Mouse (Mus musculus): ENCODE measurements around the gene Mmachc.

Mmachc gene

DNA sequence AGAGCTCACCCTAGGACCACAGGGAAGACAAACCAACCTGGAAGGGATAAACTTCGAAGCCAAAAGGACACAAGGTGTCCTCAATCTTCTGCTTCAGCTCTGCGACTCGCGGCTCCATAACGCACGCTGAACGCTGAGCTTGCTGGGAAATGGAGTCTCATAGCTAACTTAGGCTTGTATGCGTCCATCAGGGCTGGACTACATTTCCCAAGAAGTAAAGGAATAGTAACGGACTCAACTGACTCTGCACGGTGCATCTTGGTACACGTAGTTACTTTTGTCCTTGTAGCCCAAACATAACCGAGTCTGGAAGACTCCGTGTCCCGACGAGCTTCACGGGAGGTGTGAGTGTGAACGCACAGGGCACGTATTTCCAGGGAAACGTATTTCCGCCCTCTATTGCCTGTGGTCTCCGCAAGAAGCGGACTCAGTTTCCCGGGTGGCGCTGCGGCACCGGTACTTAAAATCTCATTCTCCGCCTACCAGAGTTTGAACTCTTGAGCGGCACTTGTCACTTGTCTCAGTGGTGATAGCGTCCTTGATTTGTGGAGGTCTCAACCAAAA, at the start of gene Mmachc, which contains the start of gene Ccdc163:
Mmachc (minus strand) TSS at position 206 of the 564 bp plus-strand sequence.
Ccdc163 (plus strand) TSS at position 309 of the 564 bp plus-strand sequence.
- peak; percentile 83 for DNase-seq (ENCODE audit: low spot score)

DNA sequence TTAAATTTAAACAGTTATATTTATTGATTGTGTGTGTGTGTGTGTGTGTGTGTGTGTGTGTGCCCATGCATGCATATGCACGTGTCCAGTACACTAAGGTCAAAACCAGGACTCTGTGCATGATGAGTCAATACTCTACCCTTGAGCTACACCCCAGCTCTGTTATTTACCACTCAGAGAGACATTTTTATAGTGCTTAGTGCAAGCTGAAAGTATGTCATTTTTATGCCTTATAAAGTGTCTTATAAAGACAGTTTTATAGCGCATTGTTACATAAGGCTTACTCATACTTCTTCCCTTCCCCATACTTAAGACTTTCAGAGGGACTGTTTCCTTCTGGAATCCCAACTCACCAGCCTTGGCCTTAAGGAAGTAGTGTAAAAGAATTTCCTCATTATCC, 41.5 kb upstream of the Mmachc start:
- no peak for DNase-seq (ENCODE audit: low spot score)

DNA sequence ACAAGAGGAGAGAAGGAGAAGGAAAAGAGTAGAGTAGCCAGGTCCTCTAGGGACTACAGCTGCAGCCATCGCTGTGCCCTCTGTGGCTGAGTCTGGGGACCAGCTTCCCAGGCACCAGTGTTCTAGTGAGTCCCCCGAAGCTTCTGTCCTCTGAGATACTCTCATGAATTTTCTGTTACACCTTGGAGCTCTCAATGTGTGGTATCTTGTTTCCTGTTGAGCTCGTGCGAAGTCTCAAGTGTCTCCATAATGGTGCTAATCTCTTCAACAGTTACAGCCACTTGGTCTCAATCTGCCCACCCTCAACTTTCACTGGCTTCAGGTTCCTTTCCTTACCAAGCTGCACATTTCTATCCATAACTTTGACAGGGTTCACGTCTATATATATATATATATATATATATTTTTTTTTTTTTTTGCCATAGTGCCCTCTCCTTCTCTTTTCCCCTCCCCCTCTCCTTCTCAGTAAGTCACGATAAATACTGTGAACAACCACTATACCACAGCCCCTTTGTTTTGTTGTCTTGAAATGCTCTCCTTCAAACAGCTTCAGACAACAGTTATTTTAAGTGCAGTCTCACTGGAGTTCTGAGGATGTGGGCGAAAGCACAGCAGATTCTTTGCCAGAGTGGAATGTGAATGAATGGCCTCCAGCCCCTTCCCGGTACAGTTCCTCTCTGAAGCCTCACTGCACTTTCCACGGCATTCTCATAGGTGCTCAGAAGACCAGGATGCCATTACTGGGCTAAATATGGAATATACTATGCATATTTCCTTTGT, 31.0 kb upstream of the Mmachc start:
- DNase-seq (ENCODE audit: low spot score) = no peak

DNA sequence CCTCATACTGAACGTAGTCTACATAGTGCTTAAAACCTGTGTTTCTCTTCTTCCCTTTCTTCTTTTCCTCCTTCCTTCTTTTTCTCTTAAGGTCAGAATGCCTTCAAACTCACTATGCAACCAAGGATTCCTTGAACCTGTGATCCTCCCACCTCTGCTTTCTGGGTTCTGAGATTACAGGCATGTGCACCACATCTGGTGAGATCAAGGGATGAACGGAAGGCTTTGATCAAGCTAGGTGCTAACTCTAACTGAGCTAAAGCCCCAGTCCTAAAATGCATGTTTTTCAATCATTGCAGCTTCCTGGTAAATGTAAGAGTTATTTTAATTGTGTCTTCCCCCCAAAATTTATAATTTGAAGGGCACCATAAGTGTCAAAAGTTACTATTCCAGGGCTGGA, 26.8 kb upstream of the Mmachc start:
- no peak for DNase-seq (ENCODE audit: low spot score)

DNA sequence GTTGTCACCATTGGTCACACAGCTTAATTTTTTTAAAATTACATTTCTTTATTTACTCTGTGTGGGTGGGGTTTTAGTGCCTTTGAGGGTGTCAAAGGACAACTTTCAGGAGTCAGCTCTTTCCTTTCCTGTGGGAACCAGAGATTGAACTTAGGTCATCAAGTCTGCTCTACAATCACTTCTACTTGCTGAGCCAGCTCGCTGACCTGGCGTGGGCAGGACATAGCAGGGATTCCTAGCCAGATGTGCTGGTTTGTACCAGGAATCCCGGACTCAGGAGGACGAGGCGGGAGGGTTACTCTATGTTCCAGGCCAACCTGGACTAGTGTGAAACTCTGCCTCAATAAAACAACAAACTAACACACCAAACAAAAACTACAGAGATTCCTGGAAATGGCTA, 24.1 kb upstream of the Mmachc start:
- no peak for DNase-seq (ENCODE audit: low spot score)

DNA sequence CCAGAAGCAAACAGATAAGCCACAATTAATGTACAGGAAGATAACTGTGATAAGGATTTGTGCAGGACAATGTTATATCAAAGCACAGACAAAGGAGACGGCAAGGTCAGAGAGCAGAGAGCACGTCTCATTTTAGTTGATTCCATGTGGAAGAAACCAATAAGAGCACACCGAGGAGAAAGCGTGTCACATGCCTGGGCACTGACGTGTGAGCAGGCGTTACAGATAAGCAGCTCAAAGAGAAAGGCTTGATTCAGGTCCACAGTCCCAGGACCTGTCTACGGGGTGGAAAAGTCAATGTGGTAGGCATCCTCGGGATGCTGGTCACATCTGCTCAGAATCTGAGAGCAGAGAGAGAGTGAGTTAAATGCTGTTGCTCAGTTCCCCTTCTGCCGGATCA, 22.9 kb upstream of the Mmachc start:
- no peak for DNase-seq (ENCODE audit: low spot score)

DNA sequence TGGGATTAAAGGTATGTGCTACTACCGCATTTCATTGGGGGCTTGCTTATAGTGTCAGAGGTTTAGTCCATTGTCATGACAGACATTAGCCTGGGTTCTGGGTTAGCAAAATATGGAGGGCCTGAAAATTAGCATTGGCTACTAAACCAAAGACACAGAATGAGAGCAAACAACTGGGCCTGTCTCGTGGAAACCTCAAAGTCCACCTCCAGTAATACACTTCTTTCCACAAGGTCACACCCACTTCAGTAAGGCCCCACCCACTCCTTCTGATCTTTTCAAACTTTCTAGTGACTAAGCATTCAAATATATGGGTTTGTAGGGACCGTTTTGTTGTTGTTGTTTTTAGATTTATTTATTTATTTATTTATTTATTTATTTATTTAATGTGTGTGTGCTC, 21.3 kb upstream of the Mmachc start:
- no peak for DNase-seq (ENCODE audit: low spot score)

DNA sequence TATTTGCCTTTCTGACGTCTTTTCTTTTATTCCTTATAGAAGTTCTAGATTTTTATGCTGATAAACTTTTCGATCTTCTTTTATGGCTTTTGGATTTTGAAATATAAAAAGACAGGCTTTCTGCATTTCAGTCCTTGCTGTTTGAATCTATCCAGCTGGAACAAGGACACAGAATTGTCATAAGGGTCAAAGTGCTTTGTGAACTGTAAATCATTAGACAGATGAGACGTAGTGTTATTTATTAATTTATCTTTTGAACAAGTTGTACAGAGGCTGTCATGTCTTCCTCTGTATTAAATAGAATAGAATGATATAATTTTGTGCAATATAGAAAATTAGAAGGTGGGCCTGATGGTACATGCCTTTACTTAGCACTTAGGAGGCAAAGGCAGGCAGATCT, 19.2 kb upstream of the Mmachc start:
- DNase-seq (ENCODE audit: low spot score) = no peak

DNA sequence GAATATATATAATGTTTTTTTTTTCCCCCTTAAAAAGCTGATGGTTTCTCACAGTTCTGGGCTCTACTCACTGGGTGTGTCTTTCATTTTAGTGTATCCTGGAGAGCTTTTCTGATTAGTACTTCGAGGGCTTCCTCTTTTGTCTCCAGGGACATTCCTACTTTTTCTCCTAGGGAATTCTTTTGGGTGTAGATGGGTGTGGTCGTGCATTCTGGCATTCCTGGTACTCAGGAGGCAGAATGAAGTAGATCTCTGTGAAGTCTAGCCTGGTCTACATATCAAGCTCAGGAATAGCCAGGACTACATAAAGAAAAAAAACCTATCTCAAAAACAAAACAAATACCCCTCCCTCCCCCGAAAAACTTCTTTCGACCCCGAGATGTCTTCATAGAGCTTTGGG, 17.2 kb upstream of the Mmachc start:
- no peak for DNase-seq (ENCODE audit: low spot score)

DNA sequence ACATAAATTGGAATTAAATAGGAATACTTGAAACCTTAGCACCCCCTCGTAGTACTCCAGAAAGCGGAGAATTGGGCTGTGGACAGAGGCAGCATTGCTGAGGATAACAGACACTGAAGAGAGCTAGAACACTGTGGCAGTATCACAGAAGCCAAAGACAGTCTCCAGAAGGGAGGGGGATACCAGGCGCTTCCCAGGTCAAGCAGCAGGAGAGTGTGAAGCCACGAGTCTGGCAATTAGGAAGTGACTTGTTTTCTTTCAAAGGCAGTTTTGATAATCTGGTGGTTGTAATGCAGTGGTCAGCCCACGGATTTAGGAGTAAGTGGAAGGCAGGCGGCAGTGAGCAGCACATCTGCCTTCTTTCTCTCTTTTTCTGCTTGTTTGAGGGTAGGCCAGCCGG, 14.0 kb upstream of the Mmachc start:
- no peak for DNase-seq (ENCODE audit: low spot score)

DNA sequence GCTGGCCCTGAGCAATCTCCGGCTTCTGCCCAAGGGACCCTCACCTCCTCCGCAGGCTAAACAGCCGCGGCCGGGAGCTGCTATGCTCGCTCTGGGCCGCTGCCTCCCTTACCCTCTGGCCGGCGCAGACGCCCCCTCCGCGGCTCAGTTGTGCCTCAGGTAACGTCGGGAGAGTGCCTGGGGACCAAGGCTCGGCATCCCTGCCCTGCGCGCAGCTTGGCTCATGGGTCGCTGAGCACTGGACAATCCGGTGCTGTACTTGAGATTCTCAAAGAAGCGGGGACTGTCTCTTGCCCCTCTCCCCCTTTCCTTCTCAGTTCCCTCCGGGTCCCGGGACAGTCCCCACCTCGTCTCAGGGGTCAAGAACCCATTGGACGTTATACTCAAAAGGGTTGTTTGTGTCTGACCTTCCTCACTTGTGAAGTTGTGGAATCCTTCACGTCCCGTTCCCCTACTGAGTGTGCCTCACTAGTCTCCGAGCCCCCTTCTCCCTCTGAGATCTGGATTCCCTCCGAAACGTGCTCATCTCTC, 13.0 kb upstream of the Mmachc start:
- no peak for DNase-seq (ENCODE audit: low spot score)

DNA sequence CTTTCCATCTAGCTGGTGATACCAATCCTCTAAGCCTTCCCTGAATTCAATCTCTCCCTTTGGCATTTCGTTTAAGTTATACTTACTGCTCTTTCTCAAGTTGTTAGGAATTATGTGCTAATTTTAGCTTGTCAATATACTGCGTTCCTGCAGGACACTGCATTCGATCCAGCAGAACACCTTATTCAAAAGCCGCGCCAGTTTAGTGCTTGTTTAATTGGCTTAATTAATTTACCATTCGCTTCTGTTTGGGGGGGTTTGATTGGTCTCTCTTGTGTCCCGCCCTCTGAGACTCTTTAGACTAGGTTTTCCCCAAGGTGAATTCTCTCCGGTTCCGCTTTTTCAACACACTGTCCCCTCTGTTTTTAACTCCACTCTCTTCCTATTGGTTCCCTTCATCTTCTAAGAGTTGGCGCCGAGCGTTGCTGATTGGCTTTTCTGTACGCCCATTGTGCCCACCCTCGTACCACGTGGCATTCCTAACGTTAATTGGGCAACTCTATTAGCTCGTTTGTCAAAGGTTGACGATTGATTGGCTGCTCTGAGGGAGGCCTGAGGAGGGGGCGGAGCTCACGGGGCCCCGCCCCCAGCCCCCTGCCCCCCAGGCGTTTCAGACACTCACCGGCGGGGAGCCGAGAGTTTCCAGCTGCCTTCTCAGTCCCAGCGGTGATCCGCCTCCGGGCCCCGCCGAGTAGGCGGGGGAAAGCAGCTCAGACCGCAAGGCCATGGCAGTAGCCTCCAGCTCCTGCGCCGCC, 12.3 kb upstream of the Mmachc start, which contains the start of gene Tesk2:
Tesk2 (plus strand) TSS at position 606 of the 755 bp plus-strand sequence.
- peak; percentile 85 for DNase-seq (ENCODE audit: low spot score)

DNA sequence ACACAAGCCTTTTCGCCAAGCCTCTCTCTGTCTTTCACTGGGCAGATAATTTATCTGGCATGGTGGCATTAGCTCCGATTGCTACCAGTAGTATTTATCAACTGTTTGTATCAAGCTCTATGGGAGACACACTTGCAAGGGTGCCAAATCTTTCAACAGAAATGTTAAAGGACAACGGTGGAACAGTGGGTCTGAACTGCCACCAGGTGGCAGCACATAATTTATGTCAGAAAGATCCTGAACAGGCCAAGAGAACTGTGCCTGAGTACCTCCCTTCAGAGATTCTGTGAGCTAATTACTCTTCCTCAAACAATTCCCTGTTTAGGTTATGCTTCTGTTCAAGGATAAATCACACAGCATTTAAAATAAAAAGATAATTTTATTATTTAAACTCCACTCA, 11.2 kb upstream of the Mmachc start:
- peak; percentile 25 for DNase-seq (ENCODE audit: low spot score)

DNA sequence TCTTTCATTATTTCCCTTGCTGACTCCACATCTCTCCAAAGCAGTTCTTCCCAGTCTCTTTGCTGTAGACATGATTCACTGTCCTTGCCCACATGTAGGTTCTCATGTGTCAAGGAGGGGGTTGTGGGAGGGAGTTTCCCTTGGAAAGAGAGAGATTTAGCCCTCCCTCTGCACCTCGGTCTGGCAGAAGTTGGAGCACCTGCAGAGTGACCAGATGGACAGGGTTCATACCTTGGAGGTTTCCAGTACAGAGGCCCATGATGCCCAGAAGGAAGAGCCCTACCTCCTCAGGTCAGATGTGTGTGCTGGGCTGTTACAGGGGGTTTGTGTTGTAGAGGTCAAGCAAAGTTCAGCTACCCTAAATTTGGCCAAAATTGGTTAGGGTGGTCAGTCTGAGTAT, 4.3 kb upstream of the Mmachc start:
- no peak for DNase-seq (ENCODE audit: low spot score)

DNA sequence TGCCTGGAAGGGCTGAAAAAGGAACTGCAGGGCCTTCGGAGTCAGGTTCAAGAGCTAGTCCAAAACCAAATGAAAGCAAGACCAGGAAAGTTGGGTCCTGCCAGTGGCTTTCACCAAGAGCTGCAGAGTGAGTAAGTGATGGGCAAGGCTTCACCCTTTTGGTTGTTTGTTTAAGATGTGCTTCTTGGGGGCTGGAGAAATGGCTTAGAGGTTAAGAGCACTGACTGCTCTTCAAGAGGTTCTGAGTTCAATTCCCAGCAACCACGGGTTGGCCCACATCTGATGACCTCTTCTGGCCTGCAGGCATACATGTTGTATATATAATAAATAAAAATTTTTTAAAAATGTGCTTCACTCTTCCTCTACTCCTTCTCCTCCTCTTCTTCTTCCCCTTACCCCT, 1.9 kb upstream of the Mmachc start:
- DNase-seq (ENCODE audit: low spot score) = no peak

DNA sequence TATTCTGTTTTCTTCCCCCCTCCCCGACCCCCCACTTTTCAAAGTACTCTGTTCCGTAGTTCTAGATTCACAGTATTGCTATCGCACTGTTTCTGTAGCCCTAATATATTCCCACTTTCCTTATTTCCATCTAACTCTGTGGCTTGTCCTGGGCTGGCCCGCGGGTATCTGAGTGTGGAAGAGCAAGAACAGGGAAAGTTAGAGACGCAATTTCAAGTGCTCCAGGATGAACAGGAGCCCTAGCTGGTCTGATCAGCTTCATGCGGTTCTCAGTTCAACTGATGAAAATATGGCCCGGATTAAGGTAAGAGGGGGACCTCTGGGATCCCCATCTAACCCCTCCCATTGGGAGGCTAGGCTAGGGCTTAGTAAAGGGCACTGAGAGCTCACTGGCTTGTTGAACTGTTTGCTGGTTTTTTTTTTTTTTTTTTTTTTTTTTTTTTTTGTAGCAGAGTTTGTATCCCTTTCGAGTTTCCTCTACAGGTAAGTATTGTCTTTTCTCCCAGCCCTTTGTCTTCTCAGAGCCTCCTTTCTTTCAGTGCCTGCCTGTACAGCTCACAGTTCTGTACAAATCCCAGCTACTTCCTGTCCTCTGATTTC, 685 bp upstream of the Mmachc start:
- no peak for DNase-seq (ENCODE audit: low spot score)

DNA sequence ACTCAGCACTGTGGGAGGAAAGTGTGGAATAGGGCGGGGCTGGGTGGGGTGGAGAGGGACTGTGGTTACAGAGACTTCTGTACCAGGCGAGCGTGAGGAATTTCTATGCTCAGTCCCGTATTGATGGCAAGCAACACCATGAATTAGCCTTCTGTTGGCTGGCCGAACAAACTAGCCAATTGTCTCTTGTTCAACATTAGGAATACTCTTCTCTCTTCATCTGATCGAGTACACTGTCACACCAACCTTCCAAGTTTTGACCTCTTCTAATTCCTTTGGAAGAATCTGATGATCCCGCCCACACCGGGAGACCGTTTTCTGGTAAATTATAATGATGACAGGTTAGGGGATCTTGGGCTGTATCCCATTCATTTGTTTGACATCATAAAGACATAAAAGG, 540 bp downstream of the Mmachc start:
- DNase-seq (ENCODE audit: low spot score) = no peak

DNA sequence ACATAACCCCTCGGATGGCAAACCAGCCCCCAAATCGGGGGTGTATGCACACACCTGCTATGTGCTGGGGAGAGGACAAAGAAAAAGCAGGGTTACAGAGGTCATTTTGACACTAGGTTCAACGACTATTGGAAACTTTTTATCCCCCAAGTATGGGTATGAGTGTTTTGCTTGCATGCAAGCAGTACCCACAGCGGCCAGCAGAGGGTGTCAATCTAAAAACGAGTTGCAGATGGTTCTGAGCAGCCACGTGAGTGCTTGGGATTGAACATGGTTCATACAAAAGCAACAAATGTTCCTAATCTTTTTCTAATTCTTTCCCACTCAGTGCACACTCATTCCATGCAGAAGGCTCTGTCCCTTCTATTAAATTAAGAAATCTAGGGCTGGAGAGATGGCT, 4.4 kb downstream of the Mmachc start:
- DNase-seq (ENCODE audit: low spot score) = peak; percentile 65

DNA sequence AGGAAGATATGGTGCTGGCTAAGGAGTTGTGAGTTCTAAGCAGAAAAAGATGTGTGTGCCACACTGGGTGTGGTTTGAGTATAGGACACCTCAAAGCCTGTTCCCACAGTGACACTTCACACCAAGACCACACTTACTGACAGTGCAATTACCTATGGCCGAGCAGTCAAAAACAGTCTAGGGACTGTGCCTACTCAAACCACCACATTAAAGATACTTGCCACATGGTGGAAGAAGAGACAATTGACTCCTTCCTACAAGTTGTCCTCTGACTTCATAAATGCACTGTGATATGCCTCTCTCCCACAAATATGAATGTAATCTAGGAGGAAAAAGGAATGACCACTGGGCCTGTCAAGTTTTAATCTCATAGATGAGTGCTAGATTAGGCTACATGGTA, 7.2 kb downstream of the Mmachc start:
- DNase-seq (ENCODE audit: low spot score) = no peak

DNA sequence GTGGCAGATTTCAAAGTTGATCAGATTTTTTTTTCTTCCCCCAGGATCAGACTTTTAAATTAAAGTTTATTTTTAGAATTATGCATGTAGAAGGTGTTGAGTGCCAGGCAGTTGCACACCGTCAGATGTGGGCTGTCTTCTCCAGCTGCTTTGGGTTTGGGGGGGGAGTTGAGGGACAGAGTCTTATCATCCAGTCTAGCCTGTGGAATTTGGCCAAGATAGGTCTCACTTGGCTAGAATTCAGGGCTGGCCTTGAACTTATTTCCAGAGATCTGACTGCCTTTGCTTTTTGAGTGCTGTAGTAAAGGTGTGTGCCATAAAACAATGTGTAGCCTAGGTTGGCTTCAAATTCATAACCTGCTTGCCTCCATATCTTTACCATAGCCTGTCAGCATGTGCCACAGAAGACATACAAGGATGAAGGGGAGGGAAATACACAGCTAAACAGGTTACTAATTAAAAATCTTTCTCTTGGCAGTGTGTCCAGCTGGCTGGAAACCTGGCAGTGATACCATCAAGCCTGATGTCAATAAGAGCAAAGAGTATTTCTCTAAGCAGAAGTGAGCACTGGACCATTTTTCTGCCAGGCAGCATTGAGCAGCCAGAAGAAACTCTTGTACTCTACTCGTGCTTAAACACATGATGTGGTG, 9.4 kb downstream of the Mmachc start:
- DNase-seq (ENCODE audit: low spot score) = no peak

DNA sequence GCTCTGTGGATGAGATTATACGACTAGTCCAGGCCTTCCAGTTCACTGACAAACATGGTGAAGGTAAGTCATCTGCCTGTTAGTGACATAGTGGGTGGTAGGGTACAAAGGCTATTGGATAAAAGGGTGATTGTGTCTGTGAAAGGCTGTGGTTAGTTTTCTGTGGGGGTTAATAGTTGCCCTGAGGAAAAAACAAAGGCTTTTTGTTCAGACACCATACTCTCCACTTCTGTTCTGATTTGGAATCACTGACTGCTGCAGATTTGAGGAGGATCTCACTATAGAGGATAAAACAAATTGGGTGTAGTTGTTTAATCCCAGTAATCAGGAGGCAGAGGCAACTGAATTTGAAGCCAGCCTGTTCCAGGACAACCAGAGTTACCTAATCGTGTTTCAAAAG, 14.4 kb downstream of the Mmachc start:
- no peak for DNase-seq (ENCODE audit: low spot score)

DNA sequence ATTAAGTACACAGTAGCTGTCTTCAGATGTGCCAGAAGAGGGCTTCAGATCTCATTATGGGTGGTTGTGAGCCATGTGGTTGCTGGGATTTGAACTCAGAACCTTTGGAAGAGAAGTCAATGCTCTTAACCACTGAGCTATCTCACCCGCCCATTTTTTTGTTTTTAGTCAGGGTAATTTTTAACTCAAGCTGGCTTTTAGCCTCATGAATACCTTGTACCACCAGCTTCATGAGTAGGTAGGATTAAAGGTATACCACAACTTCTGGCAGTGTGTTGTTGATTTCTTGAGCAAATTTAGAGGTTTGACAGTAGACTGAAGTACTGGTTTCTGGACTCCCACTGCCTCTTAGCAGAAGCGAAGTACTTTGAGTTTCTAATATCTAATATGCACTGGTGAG, 16.1 kb downstream of the Mmachc start:
- no peak for DNase-seq (ENCODE audit: low spot score)

Measured in ovary, postnatal 36 days (tissue).